Mouse (Mus musculus) cerebellum, postnatal 4 days (tissue): ENCODE data around the gene Ucp2.
"Not testable (repeated sequence)": the region's sequence is repeated elsewhere in the genome, so short reads cannot be mapped to it uniquely, and the experiment has no call there.

Experiments used
- DNase-seq, 2 experiments: peaks; one replicate each; pipeline ENCODE4 v3.0.0; 2022; ENCODE audit warnings: low spot score in 2 of 2, mixed read lengths in 1 of 2

Gene Ucp2

GRCm38 (mm10) chr7:100479823-100480164 lies 13.3 kb upstream of the Ucp2 start:
- no peak for DNase-seq

- DNase-seq: no peak
These were observed 13.0 kb upstream of the Ucp2 start for GRCm38 (mm10) chr7:100480175-100480574.

GRCm38 (mm10) chr7:100482046-100482445 lies 11.1 kb upstream of the Ucp2 start:
- DNase-seq: not testable (repeated sequence)

- DNase-seq: no peak
These were observed 8.6 kb upstream of the Ucp2 start for GRCm38 (mm10) chr7:100484493-100484892.

- DNase-seq: no peak
These were observed 5.8 kb upstream of the Ucp2 start for GRCm38 (mm10) chr7:100487301-100487700.

GRCm38 (mm10) chr7:100488474-100489048 lies 4.6 kb upstream of the Ucp2 start:
- peak in 1 of 2 experiments; percentile 47 for DNase-seq

GRCm38 (mm10) chr7:100492391-100493116 lies 583 bp upstream of the Ucp2 start:
- DNase-seq: no peak

- DNase-seq: no peak
These were observed 612 bp downstream of the Ucp2 start for GRCm38 (mm10) chr7:100493484-100494414.

GRCm38 (mm10) chr7:100494415-100494831 lies 1.3 kb downstream of the Ucp2 start:
- DNase-seq: no peak

- no peak for DNase-seq
These were observed 1.9 kb downstream of the Ucp2 start for GRCm38 (mm10) chr7:100495042-100495441.

- peak in 1 of 2 experiments; percentile 56 for DNase-seq
These were observed 2.6 kb downstream of the Ucp2 start for GRCm38 (mm10) chr7:100495581-100496251.

GRCm38 (mm10) chr7:100496371-100496770 lies 3.2 kb downstream of the Ucp2 start:
- DNase-seq: no peak

GRCm38 (mm10) chr7:100496791-100497190 lies 3.7 kb downstream of the Ucp2 start:
- DNase-seq: no peak

- DNase-seq: no peak
These were observed 4.3 kb downstream of the Ucp2 start for GRCm38 (mm10) chr7:100497402-100497801.

- DNase-seq: no peak
These were observed 4.8 kb downstream of the Ucp2 start for GRCm38 (mm10) chr7:100497982-100498381.

- DNase-seq: no peak
These were observed 6.3 kb downstream of the Ucp2 start for GRCm38 (mm10) chr7:100499465-100499864.

- no peak for DNase-seq
These were observed 7.3 kb downstream of the Ucp2 start for GRCm38 (mm10) chr7:100500276-100500977.

- no peak for DNase-seq
These were observed 8.1 kb downstream of the Ucp2 start for GRCm38 (mm10) chr7:100501027-100501843.

GRCm38 (mm10) chr7:100501844-100502373 lies 8.8 kb downstream of the Ucp2 start:
- DNase-seq: no peak

- DNase-seq: no peak
These were observed 9.3 kb downstream of the Ucp2 start for GRCm38 (mm10) chr7:100502374-100502922.
